Mouse (Mus musculus): ENCODE data around the gene Afdn. TPM values are rescaled to one million over a fixed set of nuclear protein-coding genes. Genes with fewer than 3 reads are reported as not detected.
"Not testable (repeated sequence)": the region's sequence is repeated elsewhere in the genome, so short reads cannot be mapped to it uniquely, and the experiment has no call there.

Afdn gene
- polyA plus RNA-seq, 1 experiment from 2014 or later = 153 TPM

DNA sequence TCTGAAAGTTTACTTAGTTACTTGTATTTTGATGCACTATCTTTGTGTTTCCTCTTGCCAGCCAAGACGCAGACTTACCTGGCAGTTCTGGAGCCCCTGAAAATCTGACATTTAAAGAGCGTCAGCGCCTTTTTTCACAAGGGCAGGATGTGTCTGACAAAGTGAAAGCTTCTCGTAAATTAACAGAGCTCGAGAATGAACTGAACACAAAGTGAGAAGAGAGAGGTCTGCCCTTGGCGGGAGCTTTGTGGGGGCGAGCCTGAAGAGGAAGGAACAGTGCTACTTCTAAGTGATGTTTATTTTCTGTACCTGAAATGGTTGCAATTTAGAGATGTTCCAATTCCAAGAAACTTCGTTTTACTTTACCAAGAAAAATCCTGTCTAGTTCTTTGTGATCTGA lies 143.5 kb downstream of the Afdn start:
- no peak for ATAC-seq (ENCODE audit: low FRiP score)
- Histone ChIP-seq H3K9ac (no peak overlapping the region), H3K4me2 (replicated peaks) (no peak overlapping the region), H3K27me3 (no peaks in the 10 kb centered on the region), H3K4me3 (no peak overlapping the region), H3K27ac (no peak overlapping the region), H3K9me3 (replicated peaks) (no peaks in the 10 kb centered on the region), H3K36me3 (peaks cover 50% of the 10 kb centered on the region), H3K4me1 (no peaks in the 10 kb centered on the region)
- 93% methylated on average over 8 of the region's 8 CpGs for WGBS

DNA sequence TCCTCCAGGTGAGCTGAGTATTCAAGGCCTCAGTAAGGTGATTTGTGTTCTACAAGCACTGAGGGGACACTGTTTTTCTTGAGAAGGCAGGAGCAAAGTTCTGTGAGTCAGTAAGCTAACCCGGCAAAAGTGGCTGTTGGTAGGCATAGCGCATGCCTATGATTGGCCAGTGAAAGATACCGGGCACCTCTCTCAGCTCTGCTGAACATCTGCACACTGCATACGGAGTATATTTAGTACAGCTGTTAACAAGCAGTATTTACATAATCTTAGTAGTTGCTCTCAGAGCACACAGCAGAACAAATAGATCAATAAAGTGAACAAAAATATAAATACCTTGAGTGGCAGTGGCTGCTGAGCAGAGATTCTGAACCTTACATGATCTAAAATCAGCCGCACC lies 146.7 kb downstream of the Afdn start:
- no peak for ATAC-seq (ENCODE audit: low FRiP score)
- H3K36me3 ChIP-seq = peaks cover 33% of the 10 kb centered on the region
- WGBS = 98% methylated on average over 5 of the region's 5 CpGs

DNA sequence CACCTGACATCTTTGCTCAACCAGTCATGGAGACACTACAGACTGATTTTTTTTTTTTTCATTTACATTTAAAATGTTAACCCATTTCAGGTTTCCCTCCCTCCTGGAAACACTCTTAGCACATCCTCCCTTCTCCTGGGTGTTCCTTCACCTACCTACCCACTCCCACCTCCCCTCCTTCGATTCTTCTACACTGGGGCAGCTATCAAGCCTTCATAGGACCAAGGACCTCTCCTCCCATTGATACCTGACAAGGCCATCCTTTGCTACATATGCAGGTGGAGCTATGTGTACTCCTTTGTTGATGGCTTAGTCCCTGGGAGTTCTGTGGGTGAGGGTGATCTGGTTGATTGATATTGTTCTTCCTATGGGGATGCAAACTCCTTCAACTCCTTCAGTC lies 147.3 kb downstream of the Afdn start:
- no peak for ATAC-seq (ENCODE audit: low FRiP score)
- WGBS = 92% methylated on average over 1 of the region's 1 CpGs
- Histone ChIP-seq H3K36me3 (peaks cover 29% of the 10 kb centered on the region), H3K4me3 (no peak overlapping the region), H3K9me3 (replicated peaks) (no peaks in the 10 kb centered on the region), H3K27ac (no peak overlapping the region), H3K4me1 (no peaks in the 10 kb centered on the region), H3K9ac (no peak overlapping the region), H3K4me2 (replicated peaks) (no peak overlapping the region), H3K27me3 (no peaks in the 10 kb centered on the region)

More for the DNA sequence above, 146.7 kb downstream of the Afdn start:
- Histone ChIP-seq H3K27ac (no peak overlapping the region), H3K9ac (no peak overlapping the region), H3K27me3 (no peaks in the 10 kb centered on the region), H3K4me2 (replicated peaks) (no peak overlapping the region), H3K4me3 (no peak overlapping the region), H3K4me1 (no peaks in the 10 kb centered on the region), H3K9me3 (replicated peaks) (no peaks in the 10 kb centered on the region)

DNA sequence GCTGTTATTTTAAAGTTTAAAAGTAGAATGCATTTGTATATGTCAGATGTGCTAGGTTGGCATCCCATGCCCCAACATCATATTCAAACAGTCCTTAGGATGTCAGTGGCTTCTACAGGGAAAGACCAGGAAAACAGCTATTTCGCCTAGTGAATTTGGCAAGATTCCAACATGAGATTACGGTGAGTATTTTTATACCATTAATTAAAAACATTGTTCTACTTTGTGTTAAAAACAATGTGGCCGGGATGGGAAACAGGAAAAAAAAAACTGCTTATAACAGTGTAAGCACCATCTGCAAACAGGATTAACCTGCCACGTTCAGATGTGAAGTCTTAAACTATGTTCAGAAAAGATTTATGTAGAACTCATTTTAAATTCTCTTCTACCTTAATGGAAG lies 153.6 kb downstream of the Afdn start:
- Histone ChIP-seq H3K4me2 (replicated peaks) (no peak overlapping the region), H3K27ac (no peak overlapping the region), H3K9me3 (replicated peaks) (no peaks in the 10 kb centered on the region), H3K36me3 (no peaks in the 10 kb centered on the region), H3K9ac (no peak overlapping the region), H3K4me1 (no peaks in the 10 kb centered on the region), H3K4me3 (no peak overlapping the region), H3K27me3 (no peaks in the 10 kb centered on the region)
- 85% methylated on average over 4 of the region's 4 CpGs for WGBS
- ATAC-seq (ENCODE audit: low FRiP score) = no peak

DNA sequence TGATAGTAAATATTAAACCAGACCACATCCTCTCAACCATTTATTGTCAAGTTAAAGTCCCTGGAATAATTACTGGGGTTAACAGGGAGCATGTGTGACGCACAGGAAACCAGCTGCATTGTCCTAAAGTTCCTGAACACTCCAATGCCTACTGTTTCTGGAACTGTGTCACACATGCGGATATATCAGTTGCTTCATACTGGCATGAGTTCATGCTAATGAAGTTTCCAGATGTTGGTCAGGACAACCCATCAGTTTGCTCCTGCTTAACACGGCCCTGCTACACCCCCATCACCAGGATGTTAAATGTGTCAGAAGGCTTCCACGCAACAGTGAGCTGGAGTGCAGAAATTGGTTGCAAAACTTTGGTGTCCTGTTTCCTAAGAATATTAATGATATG lies 154.2 kb downstream of the Afdn start:
- no peaks in the 10 kb centered on the region for H3K9me3 ChIP-seq (replicated peaks)
- H3K4me2 ChIP-seq (replicated peaks) = no peak overlapping the region
- 70% methylated on average over 4 of the region's 4 CpGs for WGBS
- H3K9ac ChIP-seq = no peak overlapping the region
- H3K27ac ChIP-seq = no peak overlapping the region
- H3K4me1 ChIP-seq = no peaks in the 10 kb centered on the region
- no peaks in the 10 kb centered on the region for H3K36me3 ChIP-seq
- no peak overlapping the region for H3K4me3 ChIP-seq
- no peaks in the 10 kb centered on the region for H3K27me3 ChIP-seq
- ATAC-seq (ENCODE audit: low FRiP score) = no peak

DNA sequence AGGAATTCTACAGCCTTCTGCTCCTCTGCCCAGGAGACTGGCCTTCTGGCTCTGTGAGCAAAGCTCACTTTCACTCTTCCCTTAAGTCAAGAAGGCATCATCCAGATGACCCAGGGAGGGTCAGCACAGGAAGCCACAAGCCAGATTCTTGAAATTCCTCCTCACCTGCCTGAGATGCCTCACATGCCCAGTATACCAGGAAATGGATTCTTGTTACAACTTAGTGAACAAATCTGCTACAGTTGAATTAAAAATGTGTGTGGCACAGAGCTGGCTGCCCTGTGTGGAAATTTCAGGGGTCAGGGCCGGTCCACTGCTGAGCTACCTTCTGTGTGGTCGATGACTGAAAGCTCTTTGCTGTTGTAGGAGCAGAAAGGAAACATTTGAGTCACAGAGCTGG lies 160.4 kb downstream of the Afdn start:
- 53% methylated on average over 2 of the region's 2 CpGs for WGBS
- no peaks in the 10 kb centered on the region for H3K36me3 ChIP-seq
- no peaks in the 10 kb centered on the region for H3K27me3 ChIP-seq
- H3K27ac ChIP-seq = no peak overlapping the region
- no peak overlapping the region for H3K4me2 ChIP-seq (replicated peaks)
- H3K4me1 ChIP-seq = 0 out of 2 replicates have a peak, but pooled peaks cover 3% of the 10 kb centered on the region
- no peak overlapping the region for H3K9ac ChIP-seq
- no peak for ATAC-seq (ENCODE audit: low FRiP score)
- no peak overlapping the region for H3K4me3 ChIP-seq
- no peaks in the 10 kb centered on the region for H3K9me3 ChIP-seq (replicated peaks)

DNA sequence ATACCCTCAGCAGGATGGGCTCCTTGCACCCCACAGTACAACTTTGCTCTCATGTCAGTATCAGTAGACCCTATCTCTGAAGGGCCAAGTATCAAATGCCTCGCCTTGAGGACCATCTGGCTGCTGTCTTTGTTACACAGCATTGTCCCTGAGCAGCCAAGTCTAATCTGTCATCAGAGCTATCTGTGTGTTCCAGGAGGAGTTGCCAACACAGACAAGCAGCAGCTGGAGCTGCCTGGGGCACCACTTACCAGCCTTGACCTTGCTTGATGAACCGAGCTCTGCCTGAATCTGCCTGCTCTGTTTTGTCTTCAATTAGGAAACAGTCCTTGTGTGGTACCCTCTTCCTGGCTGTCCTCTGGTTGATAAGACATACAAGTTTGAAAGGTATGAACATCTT lies 163.1 kb downstream of the Afdn start:
- no peak overlapping the region for H3K4me3 ChIP-seq
- no peaks in the 10 kb centered on the region for H3K27me3 ChIP-seq
- no peak for ATAC-seq (ENCODE audit: low FRiP score)
- H3K27ac ChIP-seq = no peak overlapping the region
- H3K9me3 ChIP-seq (replicated peaks) = no peaks in the 10 kb centered on the region
- 62% methylated on average over 2 of the region's 2 CpGs for WGBS
- 0 out of 2 replicates have a peak, but pooled peaks cover 3% of the 10 kb centered on the region for H3K4me1 ChIP-seq
- H3K4me2 ChIP-seq (replicated peaks) = no peak overlapping the region
- no peaks in the 10 kb centered on the region for H3K36me3 ChIP-seq
- no peak overlapping the region for H3K9ac ChIP-seq

DNA sequence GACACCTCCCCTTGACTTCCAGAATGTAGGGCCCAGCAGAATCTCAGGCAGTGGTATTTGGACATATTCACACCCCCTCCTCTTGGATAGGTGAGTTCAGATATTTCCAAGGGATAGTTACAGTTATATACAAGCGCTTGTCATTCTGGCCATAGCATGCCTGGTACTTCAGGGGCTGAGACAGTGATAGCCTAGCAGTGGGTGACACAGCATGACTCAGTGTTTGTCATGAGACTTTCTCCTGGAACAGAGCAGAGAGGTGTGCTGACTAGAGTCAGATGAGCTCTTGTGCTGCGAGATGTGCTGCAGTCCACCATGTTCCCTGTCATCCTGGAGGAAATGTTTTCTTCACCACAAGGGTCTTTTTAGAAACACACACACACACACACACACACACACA lies 164.2 kb downstream of the Afdn start:
- 94% methylated on average over 2 of the region's 2 CpGs for WGBS
- no peaks in the 10 kb centered on the region for H3K9me3 ChIP-seq (replicated peaks)
- H3K36me3 ChIP-seq = no peaks in the 10 kb centered on the region
- H3K4me3 ChIP-seq = no peak overlapping the region
- H3K9ac ChIP-seq = no peak overlapping the region
- 0 out of 2 replicates have a peak, but pooled peaks cover 3% of the 10 kb centered on the region for H3K4me1 ChIP-seq
- H3K4me2 ChIP-seq (replicated peaks) = no peak overlapping the region
- H3K27me3 ChIP-seq = no peaks in the 10 kb centered on the region
- ATAC-seq (ENCODE audit: low FRiP score) = no peak
- H3K27ac ChIP-seq = no peak overlapping the region

DNA sequence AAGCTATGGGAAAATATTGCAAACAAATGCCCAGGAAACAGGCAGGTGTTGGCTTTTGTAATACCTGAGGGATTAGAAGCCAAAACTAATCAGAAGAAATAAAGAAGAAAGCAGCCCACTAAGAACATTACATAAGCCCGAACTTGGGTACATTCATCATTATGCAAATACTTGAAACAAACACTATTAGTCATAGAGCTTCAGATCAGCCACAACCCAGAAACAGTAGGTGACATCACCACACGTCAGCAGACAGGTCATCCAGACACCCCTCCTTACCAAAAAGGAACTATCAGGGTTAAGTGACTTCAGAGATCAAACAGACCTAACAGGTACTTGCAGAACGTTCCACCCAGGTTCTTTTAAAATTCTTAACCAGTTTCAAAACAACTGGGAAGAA lies 165.6 kb downstream of the Afdn start:
- Histone ChIP-seq H3K4me2 (replicated peaks) (no peak overlapping the region), H3K27me3 (no peaks in the 10 kb centered on the region), H3K27ac (no peak overlapping the region), H3K9ac (no peak overlapping the region), H3K36me3 (no peaks in the 10 kb centered on the region), H3K9me3 (replicated peaks) (no peaks in the 10 kb centered on the region), H3K4me1 (0 out of 2 replicates have a peak, but pooled peaks cover 3% of the 10 kb centered on the region), H3K4me3 (no peak overlapping the region)
- ATAC-seq (ENCODE audit: low FRiP score) = no peak
- 66% methylated on average over 3 of the region's 3 CpGs for WGBS

DNA sequence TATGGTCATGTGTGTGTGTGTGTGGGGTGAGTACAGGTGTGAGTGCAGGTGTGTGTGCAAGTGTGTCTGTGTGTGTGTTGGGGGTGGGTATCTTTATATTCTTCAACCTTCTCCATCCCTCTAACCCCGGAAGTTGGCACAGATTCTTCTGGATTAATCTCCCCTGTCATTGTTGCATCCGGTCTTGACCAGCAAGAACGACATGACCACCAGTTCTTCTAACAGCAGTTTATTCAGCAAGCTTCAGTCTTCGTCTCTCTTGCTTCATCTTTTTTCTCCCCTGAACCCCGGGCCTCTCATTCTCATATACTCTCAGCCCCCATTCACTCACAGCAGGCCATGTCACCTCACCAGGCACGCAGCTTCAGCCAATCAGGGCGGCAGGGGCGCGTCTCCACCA lies 170.1 kb downstream of the Afdn start:
- Histone ChIP-seq H3K9ac (no peak overlapping the region), H3K9me3 (replicated peaks) (no peaks in the 10 kb centered on the region), H3K27me3 (no peaks in the 10 kb centered on the region), H3K36me3 (no peaks in the 10 kb centered on the region), H3K4me3 (no peak overlapping the region), H3K27ac (no peak overlapping the region), H3K4me1 (no peaks in the 10 kb centered on the region), H3K4me2 (replicated peaks) (no peak overlapping the region)
- no peak for ATAC-seq (ENCODE audit: low FRiP score)
- 85% methylated on average over 9 of the region's 9 CpGs for WGBS

DNA sequence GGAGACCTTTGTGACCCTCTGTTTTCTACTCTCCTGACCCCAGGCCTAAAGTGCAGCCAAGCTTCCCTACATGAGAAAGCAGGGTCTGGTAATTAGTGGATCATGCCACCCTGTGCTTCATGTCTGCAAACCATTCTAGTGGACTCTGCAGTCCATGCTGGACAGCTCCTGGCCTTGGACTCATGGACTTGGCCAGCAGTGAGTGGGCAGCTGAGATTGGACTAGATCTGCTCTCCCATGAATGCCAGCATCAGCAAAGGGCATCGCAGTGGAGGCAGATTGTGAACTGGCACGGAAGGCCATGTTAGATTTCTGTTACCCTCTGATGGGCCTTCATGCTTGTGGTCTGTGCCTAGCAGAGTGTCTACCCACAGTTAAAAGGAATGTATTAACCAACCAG lies 175.0 kb downstream of the Afdn start:
- not testable (repeated sequence) for H3K4me1 ChIP-seq; H3K4me2 ChIP-seq (replicated peaks); H3K9ac ChIP-seq; ATAC-seq (ENCODE audit: low FRiP score); H3K9me3 ChIP-seq (replicated peaks); H3K27me3 ChIP-seq; H3K27ac ChIP-seq; H3K36me3 ChIP-seq; H3K4me3 ChIP-seq
- WGBS = 98% methylated on average over 2 of the region's 2 CpGs

DNA sequence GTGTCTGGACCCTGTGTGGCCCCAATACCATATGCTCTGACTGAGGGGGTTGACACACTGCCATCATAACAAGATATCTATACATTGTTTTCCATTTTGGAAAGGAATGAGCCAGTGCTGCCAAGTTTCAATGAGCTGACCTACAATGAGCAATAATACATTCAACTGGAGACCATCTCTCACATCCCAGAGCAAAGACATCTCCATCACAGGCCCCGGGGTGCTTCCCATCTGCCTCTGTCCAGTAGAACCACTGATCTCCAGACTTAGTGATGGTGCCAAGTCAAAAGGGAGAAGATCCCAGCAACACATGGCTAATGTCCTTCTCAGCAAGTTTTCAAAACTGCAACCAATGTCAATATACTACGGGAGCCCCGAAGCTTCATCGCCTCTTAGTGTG lies 177.4 kb downstream of the Afdn start:
- no peaks in the 10 kb centered on the region for H3K36me3 ChIP-seq
- 98% methylated on average over 4 of the region's 4 CpGs for WGBS
- no peak overlapping the region for H3K4me2 ChIP-seq (replicated peaks)
- H3K9ac ChIP-seq = no peak overlapping the region
- H3K4me3 ChIP-seq = no peak overlapping the region
- H3K4me1 ChIP-seq = no peaks in the 10 kb centered on the region
- H3K9me3 ChIP-seq (replicated peaks) = no peaks in the 10 kb centered on the region
- ATAC-seq (ENCODE audit: low FRiP score) = no peak
- H3K27me3 ChIP-seq = no peaks in the 10 kb centered on the region
- no peak overlapping the region for H3K27ac ChIP-seq

DNA sequence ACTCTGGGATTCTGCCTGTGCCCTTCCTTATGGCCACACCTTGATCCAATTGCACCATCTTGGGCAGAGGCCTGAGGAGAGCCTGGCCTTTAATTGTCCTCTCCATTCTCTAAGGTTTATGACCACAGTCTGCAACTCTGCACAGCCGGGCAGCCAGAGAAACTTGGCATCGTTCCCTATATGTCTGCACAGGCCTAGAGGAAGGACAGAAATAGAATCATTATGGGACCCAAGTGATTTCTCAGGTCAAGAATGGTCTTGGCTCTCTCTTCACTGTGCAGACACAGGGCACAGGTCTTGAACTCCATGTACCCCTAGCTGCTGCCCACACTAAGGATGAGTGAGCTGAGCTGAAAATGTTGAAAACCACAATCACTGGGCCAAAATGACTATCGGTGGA lies 178.3 kb downstream of the Afdn start:
- ATAC-seq (ENCODE audit: low FRiP score) = no peak
- Histone ChIP-seq H3K4me3 (no peak overlapping the region), H3K27me3 (no peaks in the 10 kb centered on the region), H3K36me3 (no peaks in the 10 kb centered on the region), H3K4me1 (no peaks in the 10 kb centered on the region), H3K9me3 (replicated peaks) (no peaks in the 10 kb centered on the region), H3K27ac (no peak overlapping the region), H3K4me2 (replicated peaks) (no peak overlapping the region), H3K9ac (no peak overlapping the region)
- 87% methylated on average over 3 of the region's 3 CpGs for WGBS

DNA sequence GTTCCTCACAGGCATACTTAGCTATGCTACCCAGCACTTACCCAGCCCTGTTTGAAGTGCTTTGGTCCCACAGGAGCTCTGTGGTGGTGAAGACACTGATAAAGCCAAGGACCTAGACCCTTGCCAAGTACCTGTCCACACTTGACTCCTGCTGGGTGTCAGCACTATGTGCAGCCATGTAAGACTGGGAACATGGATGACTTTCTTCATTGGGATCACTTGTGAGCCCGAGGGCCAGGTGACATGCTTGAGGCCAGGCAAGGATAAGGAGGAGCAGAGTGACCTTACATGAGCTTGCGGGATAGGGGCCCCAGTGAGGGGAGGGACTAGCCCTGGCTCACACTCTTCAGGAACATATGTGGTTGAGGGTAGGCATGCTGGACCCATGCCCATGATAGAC lies 178.9 kb downstream of the Afdn start:
- not testable (repeated sequence) for H3K4me3 ChIP-seq; H3K36me3 ChIP-seq; H3K4me1 ChIP-seq; ATAC-seq (ENCODE audit: low FRiP score); H3K9ac ChIP-seq; H3K4me2 ChIP-seq (replicated peaks); H3K27ac ChIP-seq; H3K9me3 ChIP-seq (replicated peaks); H3K27me3 ChIP-seq
- WGBS = 90% methylated on average over 2 of the region's 2 CpGs
